Mouse (Mus musculus) intestine, postnatal 0 days (tissue): Measurements from ENCODE around the gene Selplg. TPM values are rescaled to one million over a fixed set of nuclear protein-coding genes. Genes with fewer than 3 reads are reported as not detected.

Experiments
- ATAC-seq: fragments of 200-750 bp; cut with Nextera tagmentation; 2 replicates; pipeline ENCODE4 v1.8.0; 2017; ENCODE audit warnings: mild to moderate bottlenecking, moderate TSS enrichment, moderate library complexity
- H3K27ac ChIP-seq: fragments of 300-500 bp; sonication (generic); 2 replicates; pipeline ENCODE4 v1.5.1; 2014; ENCODE audit warnings: mild to moderate bottlenecking, low read depth, low read length, moderate library complexity
- H3K27me3 ChIP-seq: fragments of 300-500 bp; sonication (generic); replicated peaks from 2 replicates; pipeline ENCODE4 v1.6.1; 2014; ENCODE audit warnings: low read length, mixed read lengths; ENCODE audit not compliant: control insufficient read depth, insufficient read depth
- H3K36me3 ChIP-seq: fragments of 300-500 bp; sonication (generic); 2 replicates; pipeline ENCODE4 v1.6.1; 2014; ENCODE audit warnings: mild to moderate bottlenecking, moderate library complexity; ENCODE audit not compliant: control insufficient read depth, insufficient read depth
- H3K4me1 ChIP-seq: fragments of 300-500 bp; sonication (generic); replicated peaks from 2 replicates; pipeline ENCODE4 v1.6.1; 2014; ENCODE audit warnings: antibody characterized with exemption, low read length, mixed read lengths; ENCODE audit not compliant: control insufficient read depth, insufficient read depth
- H3K4me2 ChIP-seq: fragments of 300-500 bp; sonication (generic); replicated peaks from 2 replicates; pipeline ENCODE4 v1.6.1; 2014; ENCODE audit warnings: low read depth, mild to moderate bottlenecking, moderate library complexity
- H3K4me3 ChIP-seq: fragments of 300-500 bp; sonication (generic); 2 replicates; pipeline ENCODE4 v1.5.1; 2014; ENCODE audit warnings: low read depth, low read length
- H3K9ac ChIP-seq: fragments of 300-500 bp; sonication (generic); 2 replicates; pipeline ENCODE4 v1.6.1; 2014; ENCODE audit warnings: mild to moderate bottlenecking, low read depth, low read length
- H3K9me3 ChIP-seq: fragments of 300-500 bp; sonication (generic); 2 replicates; pipeline ENCODE4 v1.6.1; 2016; ENCODE audit warnings: mixed run types; ENCODE audit not compliant: control insufficient read depth
- CTCF ChIP-seq: sonication (generic); IDR thresholded peaks from 2 replicates; pipeline ENCODE4 v1.5.1; 2016; ENCODE audit warnings: low read depth, mild to moderate bottlenecking, control low read depth, antibody characterized with exemption, moderate library complexity
- WGBS: fragments of 180-500 bp; shearing (Covaris S2); extraction: QIAGEN DNeasy Blood & Tissue Kit; methylation state at CpG from one replicate; pipeline ENCODE4 v1.1.7; 2014; 5-methylcytosine and 5-hydroxymethylcytosine counted together
- polyA plus RNA-seq: library from polyadenylated mRNA; unstranded; fragments of >200 nt; fragmentation: Nextera tagmentation; extraction: Ambion mirVana; gene quantifications from 2 replicates; pipeline ENCODE4 v1.2.1, GENCODE M21; 2015

The Selplg gene
- polyA plus RNA-seq, 1 experiment from 2014 or later: 3.2 TPM

DNA sequence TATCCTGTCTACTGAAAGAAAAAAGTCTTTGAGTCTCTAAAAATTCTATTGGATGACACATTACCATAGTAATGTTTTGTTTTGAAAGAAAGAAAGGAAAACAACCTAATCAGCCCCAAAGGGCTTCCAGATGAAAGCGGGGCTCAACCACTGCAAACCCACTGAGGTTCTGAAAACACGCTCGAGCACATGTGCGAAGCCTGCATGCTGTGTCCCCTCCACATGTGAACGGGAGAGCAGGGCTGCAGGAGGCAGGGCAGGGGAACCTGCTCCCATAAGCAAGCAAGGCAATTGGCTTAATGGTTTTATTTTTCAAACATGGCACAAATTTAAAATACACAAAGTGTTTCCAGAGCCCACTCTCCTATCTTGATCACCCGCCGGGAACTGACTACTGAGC, 24.2 kb upstream of the Selplg start:
- no peaks in the 10 kb centered on the region for H3K9me3 ChIP-seq
- H3K4me2 ChIP-seq: no peak overlapping the region
- TF ChIP-seq CTCF: no peak
- ATAC-seq: no peak
- no peaks in the 10 kb centered on the region for H3K27me3 ChIP-seq
- no peak overlapping the region for H3K9ac ChIP-seq
- WGBS: 72% methylated on average over 7 of the region's 7 CpGs
- peaks cover 24% of the 10 kb centered on the region; the same call in 1 of the 2 replicates for H3K36me3 ChIP-seq
- H3K4me3 ChIP-seq: no peak overlapping the region
- no peak overlapping the region for H3K27ac ChIP-seq
- H3K4me1 ChIP-seq: no peaks in the 10 kb centered on the region

DNA sequence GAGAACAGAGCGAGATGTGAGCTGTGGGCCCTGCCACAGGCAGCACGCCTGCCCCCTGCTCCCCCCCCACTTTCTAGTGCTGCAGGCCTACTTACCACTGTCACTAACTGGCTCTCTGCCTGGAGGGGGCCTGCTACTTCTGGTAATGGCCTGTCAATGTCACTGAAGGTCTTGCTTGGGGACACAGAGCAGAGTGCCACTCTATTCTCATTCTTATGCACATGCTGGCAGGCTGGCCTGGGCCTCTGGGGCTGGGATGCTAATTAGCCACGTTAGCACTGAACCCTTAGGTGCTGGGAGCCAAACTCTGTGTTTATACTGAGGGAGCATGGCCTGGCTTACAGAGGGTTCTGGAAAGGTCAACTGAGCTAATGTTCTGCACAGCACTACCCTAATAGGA, 23.3 kb upstream of the Selplg start:
- Histone ChIP-seq H3K9ac (no peak overlapping the region), H3K4me1 (no peaks in the 10 kb centered on the region), H3K27me3 (no peaks in the 10 kb centered on the region), H3K9me3 (no peaks in the 10 kb centered on the region), H3K4me2 (no peak overlapping the region), H3K4me3 (no peak overlapping the region), H3K36me3 (peaks cover 25% of the 10 kb centered on the region), H3K27ac (no peak overlapping the region)
- 0 out of 2 replicates have a peak, but pooled peaks have one; percentile 1 for TF ChIP-seq CTCF
- ATAC-seq: no peak
- 70% methylated on average over 3 of the region's 3 CpGs for WGBS

DNA sequence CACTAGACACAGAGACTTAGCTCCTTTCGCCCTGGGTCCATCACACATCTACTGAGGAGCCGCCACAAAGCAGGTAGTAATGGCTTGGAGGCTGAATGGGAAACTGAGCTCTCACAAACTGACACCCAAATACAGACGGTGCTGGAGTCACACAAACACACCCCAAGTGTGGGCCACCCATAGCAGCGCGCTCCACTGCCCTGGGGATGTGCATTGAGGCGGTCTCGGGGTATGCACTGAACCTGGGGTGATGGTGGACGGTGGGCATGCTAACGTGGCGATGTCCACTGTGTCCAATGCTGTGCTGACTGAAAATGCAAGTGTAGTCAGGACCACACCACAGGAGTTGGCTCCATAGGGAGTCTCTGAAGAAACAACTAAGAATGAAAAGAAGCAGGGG, 22.7 kb upstream of the Selplg start:
- Histone ChIP-seq H3K27me3 (no peaks in the 10 kb centered on the region), H3K4me1 (no peaks in the 10 kb centered on the region), H3K9me3 (no peaks in the 10 kb centered on the region), H3K9ac (no peak overlapping the region), H3K4me2 (no peak overlapping the region), H3K36me3 (peaks cover 31% of the 10 kb centered on the region), H3K4me3 (no peak overlapping the region), H3K27ac (no peak overlapping the region; the same call in 1 of the 2 replicates)
- 89% methylated on average over 10 of the region's 10 CpGs for WGBS
- no peak for TF ChIP-seq CTCF
- ATAC-seq: no peak

- H3K36me3 ChIP-seq: peaks cover 37% of the 10 kb centered on the region
- TF ChIP-seq CTCF: peak; percentile 99
- H3K4me1 ChIP-seq: no peaks in the 10 kb centered on the region
- H3K27me3 ChIP-seq: no peaks in the 10 kb centered on the region
- peak; percentile 41; the same call in 1 of the 2 replicates for ATAC-seq
- H3K9ac ChIP-seq: no peak overlapping the region
- H3K27ac ChIP-seq: no peak overlapping the region
- H3K9me3 ChIP-seq: no peaks in the 10 kb centered on the region
- WGBS: 35% methylated on average over 14 of the region's 14 CpGs
- no peak overlapping the region for H3K4me2 ChIP-seq
- no peak overlapping the region for H3K4me3 ChIP-seq
These were observed 22.1 kb upstream of the Selplg start for GRCm38 (mm10) chr5:113854494-113854893.

- no peak for TF ChIP-seq CTCF
- Histone ChIP-seq H3K4me3 (no peak overlapping the region), H3K9me3 (no peaks in the 10 kb centered on the region), H3K4me2 (no peak overlapping the region), H3K9ac (no peak overlapping the region), H3K36me3 (peaks cover 46% of the 10 kb centered on the region), H3K27ac (peak overlapping the region; percentile 57), H3K27me3 (no peaks in the 10 kb centered on the region), H3K4me1 (no peaks in the 10 kb centered on the region)
- no peak for ATAC-seq
- 84% methylated on average over 10 of the region's 10 CpGs for WGBS
These were observed 21.1 kb upstream of the Selplg start for GRCm38 (mm10) chr5:113853541-113853940.

DNA sequence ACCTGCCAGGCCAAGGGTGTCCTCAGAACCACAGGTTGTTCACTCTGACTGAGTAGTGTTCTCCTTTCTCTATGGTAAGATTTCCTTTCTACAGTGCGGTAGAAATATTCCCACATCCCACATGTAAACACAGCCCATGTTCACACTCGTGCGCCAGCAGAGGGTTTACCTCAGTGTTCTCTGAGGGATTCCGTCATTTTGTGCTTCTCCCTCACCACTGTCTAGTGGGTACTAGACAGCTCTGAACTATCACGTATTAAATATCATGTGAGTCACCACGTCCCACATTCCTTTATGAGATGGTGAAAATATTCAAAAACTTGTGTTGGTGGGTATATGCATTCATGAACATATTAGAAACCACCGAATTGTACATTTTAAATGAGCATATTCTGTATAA, 20.0 kb upstream of the Selplg start:
- ATAC-seq: no peak
- H3K9me3 ChIP-seq: no peaks in the 10 kb centered on the region
- no peak overlapping the region for H3K27ac ChIP-seq
- 81% methylated on average over 7 of the region's 7 CpGs for WGBS
- H3K9ac ChIP-seq: no peak overlapping the region
- H3K4me2 ChIP-seq: no peak overlapping the region
- H3K4me1 ChIP-seq: no peaks in the 10 kb centered on the region
- peaks cover 56% of the 10 kb centered on the region for H3K36me3 ChIP-seq
- no peak overlapping the region for H3K4me3 ChIP-seq
- no peak for TF ChIP-seq CTCF
- H3K27me3 ChIP-seq: no peaks in the 10 kb centered on the region

- no peak overlapping the region for H3K27ac ChIP-seq
- no peak for ATAC-seq
- no peak overlapping the region for H3K9ac ChIP-seq
- H3K4me3 ChIP-seq: no peak overlapping the region
- H3K4me2 ChIP-seq: no peak overlapping the region
- no peaks in the 10 kb centered on the region for H3K27me3 ChIP-seq
- no peaks in the 10 kb centered on the region for H3K4me1 ChIP-seq
- H3K36me3 ChIP-seq: peaks cover 73% of the 10 kb centered on the region
- no peaks in the 10 kb centered on the region for H3K9me3 ChIP-seq
- 81% methylated on average over 8 of the region's 8 CpGs for WGBS
- TF ChIP-seq CTCF: no peak
These were observed 18.3 kb upstream of the Selplg start for GRCm38 (mm10) chr5:113850680-113851230.
